Mouse (Mus musculus) MEL (cell line): ENCODE data around the gene Vwc2. TPM values are rescaled to one million over a fixed set of nuclear protein-coding genes. Genes with fewer than 3 reads are reported as not detected.

ENCODE experiments used
- DNase-seq: peaks from one replicate; pipeline ENCODE4 v3.0.0; 2011; ENCODE audit warnings: low read depth, low spot score
- H3K27ac ChIP-seq: 2 replicates; pipeline ENCODE4 v1.5.1; 2012; ENCODE audit warnings: low read depth, mild to moderate bottlenecking, control low read depth, low read length, moderate library complexity; ENCODE audit not compliant: control insufficient read depth
- H3K27me3 ChIP-seq, 2 experiments: fragments of 150-350 bp in 1 of 2; sonication (generic) in 1 of 2; 2 replicates each; pipeline ENCODE4 v1.6.1; 2012; ENCODE audit warnings: low read length in 2 of 2, mild to moderate bottlenecking in 2 of 2, improper control_type of control experiment in 1 of 2, moderate library complexity in 1 of 2; ENCODE audit not compliant: insufficient read depth in 2 of 2, control insufficient read depth in 1 of 2
- H3K36me3 ChIP-seq, 2 experiments: 2 replicates each; pipeline ENCODE4 v1.6.1; 2012 to 2014; ENCODE audit warnings: low read length in 2 of 2, improper control_type of control experiment in 1 of 2, inconsistent platforms in 1 of 2, mild to moderate bottlenecking in 1 of 2; ENCODE audit not compliant: insufficient read depth in 2 of 2, control insufficient read depth in 1 of 2
- H3K4me1 ChIP-seq, 2 experiments: fragments of 150-350 bp in 1 of 2; sonication (generic) in 1 of 2; 2 replicates each; pipeline ENCODE4 v1.6.1; 2012; ENCODE audit warnings: low read length in 2 of 2, improper control_type of control experiment in 1 of 2, mild to moderate bottlenecking in 1 of 2; ENCODE audit not compliant: insufficient read depth in 2 of 2, control insufficient read depth in 1 of 2
- H3K4me3 ChIP-seq, 2 experiments: fragments of 150-350 bp in 1 of 2; sonication (generic) in 1 of 2; 2 replicates each; pipeline ENCODE4 v1.5.1; 2012; ENCODE audit warnings: low read depth in 2 of 2, low read length in 2 of 2, mild to moderate bottlenecking in 2 of 2, moderate library complexity in 2 of 2, control low read depth in 1 of 2, improper control_type of control experiment in 1 of 2; ENCODE audit not compliant: control insufficient read depth in 1 of 2, insufficient read depth in 1 of 2
- H3K79me2 ChIP-seq: 2 replicates; pipeline ENCODE4 v1.6.1; 2012; ENCODE audit warnings: mild to moderate bottlenecking, low read length, moderate library complexity; ENCODE audit not compliant: control insufficient read depth, poor library complexity, insufficient read depth
- H3K9ac ChIP-seq: 2 replicates; pipeline ENCODE4 v1.6.1; 2012; ENCODE audit warnings: low read depth, mild to moderate bottlenecking, control low read depth, low read length, moderate library complexity; ENCODE audit not compliant: control insufficient read depth, poor library complexity, severe bottlenecking
- H3K9me3 ChIP-seq: fragments of 150-350 bp; sonication (generic); replicated peaks from 2 replicates; pipeline ENCODE4 v1.6.1; 2012; ENCODE audit warnings: mild to moderate bottlenecking, low read length, improper control_type of control experiment, moderate library complexity; ENCODE audit not compliant: insufficient read depth
- CHD1 ChIP-seq: IDR thresholded peaks from 2 replicates; pipeline ENCODE4 v1.6.1; 2012; ENCODE audit warnings: low read depth, mild to moderate bottlenecking, inconsistent platforms, low read length, improper control_type of control experiment
- CTCF ChIP-seq, 3 experiments: IDR thresholded peaks in 2 of 3; conservative IDR thresholded peaks in 1 of 3; 2 replicates each; pipeline ENCODE4 v1.5.1; 2011 to 2012; ENCODE audit warnings: low read length in 3 of 3, low read depth in 2 of 3, mild to moderate bottlenecking in 2 of 3, improper control_type of control experiment in 1 of 3, inconsistent platforms in 1 of 3, mixed read lengths in 1 of 3, moderate library complexity in 1 of 3; ENCODE audit not compliant: control insufficient read depth in 1 of 3, insufficient read depth in 1 of 3, poor library complexity in 1 of 3, severe bottlenecking in 1 of 3
- EP300 ChIP-seq, 2 experiments: IDR thresholded peaks; 2 replicates each; pipeline ENCODE4 v1.6.1; 2011; ENCODE audit warnings: improper control_type of control experiment in 2 of 2, low read length in 2 of 2, low read depth in 1 of 2, mild to moderate bottlenecking in 1 of 2
- GABPA ChIP-seq: IDR thresholded peaks from 2 replicates; pipeline ENCODE4 v1.6.1; 2012; ENCODE audit warnings: low read depth, mild to moderate bottlenecking, inconsistent platforms, low read length, improper control_type of control experiment, moderate library complexity
- KAT2A ChIP-seq: conservative IDR thresholded peaks from 2 replicates; pipeline ENCODE4 v1.6.1; 2012; ENCODE audit warnings: low read depth, low read length, improper control_type of control experiment, inconsistent platforms
- MAFK ChIP-seq: IDR thresholded peaks from 2 replicates; pipeline ENCODE4 v1.6.1; 2011; ENCODE audit warnings: low read depth, mild to moderate bottlenecking, low read length, improper control_type of control experiment, borderline replicate concordance
- MAX ChIP-seq: IDR thresholded peaks from 2 replicates; pipeline ENCODE4 v1.6.1; 2011; ENCODE audit warnings: low read length, improper control_type of control experiment
- MEF2A ChIP-seq: IDR thresholded peaks from 2 replicates; pipeline ENCODE4 v1.6.1; 2014; ENCODE audit warnings: low read depth, mild to moderate bottlenecking, inconsistent platforms, low read length, improper control_type of control experiment; ENCODE audit not compliant: poor library complexity, insufficient replicate concordance, severe bottlenecking; ENCODE audit errors: extremely low read depth
- MYB ChIP-seq: IDR thresholded peaks from 2 replicates; pipeline ENCODE4 v1.6.1; 2011; ENCODE audit warnings: mild to moderate bottlenecking, low read depth, low read length, improper control_type of control experiment
- RAD21 ChIP-seq: IDR thresholded peaks from 2 replicates; pipeline ENCODE4 v1.6.1; 2011; ENCODE audit warnings: mild to moderate bottlenecking, low read depth, low read length, improper control_type of control experiment
- TBP ChIP-seq: IDR thresholded peaks from 2 replicates; pipeline ENCODE4 v1.8.0; 2011; ENCODE audit warnings: low read depth, low read length, improper control_type of control experiment
- TCF12 ChIP-seq: IDR thresholded peaks from 2 replicates; pipeline ENCODE4 v1.6.1; 2014; ENCODE audit warnings: low read depth, mild to moderate bottlenecking, inconsistent platforms, low read length, improper control_type of control experiment, moderate library complexity
- USF1 ChIP-seq: IDR thresholded peaks from 2 replicates; pipeline ENCODE4 v1.6.1; 2014; ENCODE audit warnings: low read depth, mild to moderate bottlenecking, inconsistent platforms, low read length, improper control_type of control experiment, moderate library complexity
- ZKSCAN1 ChIP-seq: IDR thresholded peaks from 2 replicates; pipeline ENCODE4 v1.6.1; 2012; ENCODE audit warnings: low read depth, mild to moderate bottlenecking, inconsistent platforms, low read length, improper control_type of control experiment, moderate library complexity
- ZMIZ1 ChIP-seq: IDR thresholded peaks from 2 replicates; pipeline ENCODE4 v1.6.1; 2012; ENCODE audit warnings: low read depth, mild to moderate bottlenecking, inconsistent platforms, low read length, improper control_type of control experiment, moderate library complexity
- ZNF384 ChIP-seq: IDR thresholded peaks from 2 replicates; pipeline ENCODE4 v1.6.1; 2012; ENCODE audit warnings: low read depth, mild to moderate bottlenecking, inconsistent platforms, low read length, improper control_type of control experiment
- polyA plus RNA-seq, 2 experiments: library from polyadenylated mRNA; stranded (reverse) in 1 of 2; unstranded in 1 of 2; fragments of >175 nt in 1 of 2; fragments of >200 nt in 1 of 2; gene quantifications; 2 replicates each; pipeline versions ENCODE4 v1.2.1 to v1.2.4; 2012; ENCODE audit warnings: low replicate concordance in 2 of 2, low read depth in 1 of 2; ENCODE audit not compliant: insufficient read length in 2 of 2, insufficient read depth in 1 of 2, missing spikeins in 1 of 2
- total RNA-seq: library from RNA; depleted of rRNA; stranded (reverse); fragments of 300-350 nt; gene quantifications from 2 replicates; pipeline ENCODE4 v1.2.3, GENCODE M21; 2012

Gene Vwc2
- total and polyA plus RNA-seq, 3 experiments = not detected

GRCm38 (mm10) chr11:11114234-11115030 is 409 bp downstream of the Vwc2 start:
- H3K27me3 ChIP-seq = no peaks in the 10 kb centered on the region
- no peak overlapping the region for H3K4me3 ChIP-seq
- no peaks in the 10 kb centered on the region for H3K4me1 ChIP-seq
- no peaks in the 10 kb centered on the region for H3K36me3 ChIP-seq
- no peak for TF ChIP-seq MYB
- TF ChIP-seq TCF12 = no peak
- no peak for TF ChIP-seq ZKSCAN1
- TF ChIP-seq CTCF (IDR thresholded peaks at IDR 0.05 in 2 of 3, conservative IDR thresholded peaks at IDR 0.05 in 1 of 3; ENCODE audit: control insufficient read depth in 1 of 3, insufficient read depth in 1 of 3, low read depth in 2 of 3, low read length in 3 of 3, poor library complexity in 1 of 3, severe bottlenecking in 1 of 3) = no peak
- TF ChIP-seq MAX = no peak
- no peak for TF ChIP-seq TBP
- TF ChIP-seq CHD1 = no peak
- no peak for TF ChIP-seq KAT2A
- TF ChIP-seq RAD21 = no peak
- no peak for TF ChIP-seq ZNF384
- TF ChIP-seq EP300 (IDR thresholded peaks at IDR 0.05; ENCODE audit: low read depth in 1 of 2, low read length in 2 of 2) = no peak
- no peak for TF ChIP-seq MAFK
- TF ChIP-seq GABPA = no peak
- no peaks in the 10 kb centered on the region for H3K9me3 ChIP-seq
- no peak overlapping the region for H3K9ac ChIP-seq
- no peaks in the 10 kb centered on the region for H3K79me2 ChIP-seq
- no peak for DNase-seq
- no peak overlapping the region for H3K27ac ChIP-seq

GRCm38 (mm10) chr11:11115031-11115647 is 1.1 kb downstream of the Vwc2 start:
- no peak for DNase-seq
- Histone ChIP-seq H3K4me3 (no peak overlapping the region), H3K4me1 (no peaks in the 10 kb centered on the region), H3K9ac (no peak overlapping the region), H3K79me2 (no peaks in the 10 kb centered on the region), H3K27ac (no peak overlapping the region), H3K9me3 (no peaks in the 10 kb centered on the region), H3K36me3 (no peaks in the 10 kb centered on the region), H3K27me3 (no peaks in the 10 kb centered on the region)
- no peak for TF ChIP-seq MAX
- TF ChIP-seq ZMIZ1 = no peak
- no peak for TF ChIP-seq MEF2A
- TF ChIP-seq USF1 = no peak
